Mouse (Mus musculus): ENCODE measurements around the gene Psrc1. TPM values are rescaled to one million over a fixed set of nuclear protein-coding genes. Genes with fewer than 3 reads are reported as not detected.

Gene Psrc1
- polyA plus RNA-seq, 1 experiment from 2014 or later: 8.3 TPM

DNA sequence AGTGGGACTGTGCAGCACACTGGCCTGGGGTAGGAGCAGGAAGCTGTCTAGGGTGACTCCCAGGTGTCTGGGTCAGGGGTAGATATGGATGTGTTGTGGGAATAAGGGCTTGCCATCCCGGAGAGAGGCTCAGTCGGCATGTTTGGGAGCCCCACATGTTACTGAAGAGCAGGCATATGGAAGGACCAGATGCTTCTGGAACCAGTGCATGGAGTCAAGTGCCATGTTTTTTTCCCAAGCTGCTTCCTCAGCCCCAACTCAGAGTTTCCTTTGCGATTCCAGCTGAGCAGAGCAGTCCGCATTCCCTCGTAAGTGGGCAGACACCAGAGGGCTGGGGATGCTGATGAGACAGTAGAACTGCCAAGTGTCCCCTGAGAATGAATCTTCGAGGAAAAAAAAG is 39.4 kb downstream of the Psrc1 start:
- Histone ChIP-seq H3K4me2 (replicated peaks; ENCODE audit: low read depth) (no peak overlapping the region), H3K4me1 (replicated peaks; ENCODE audit: control insufficient read depth, insufficient read depth) (0 out of 2 replicates have a peak, but pooled peaks cover 3% of the 10 kb centered on the region), H3K27ac (replicated peaks) (no peak overlapping the region; the same call in 1 of the 2 replicates), H3K9me3 (ENCODE audit: control insufficient read depth, low read length) (no peaks in the 10 kb centered on the region), H3K36me3 (ENCODE audit: control insufficient read depth, insufficient read depth, low read length) (peaks cover 13% of the 10 kb centered on the region), H3K27me3 (ENCODE audit: control insufficient read depth, insufficient read depth, low read length) (no peaks in the 10 kb centered on the region), H3K4me3 (ENCODE audit: low read depth, low read length) (no peak overlapping the region), H3K9ac (ENCODE audit: low read length) (no peak overlapping the region; the same call in 1 of the 2 replicates)
- TF ChIP-seq CTCF (IDR thresholded peaks at IDR 0.05; ENCODE audit: low read depth) (no peak), EP300 (optimal IDR thresholded peaks at IDR 0.05) (no peak)
- DNase-seq (ENCODE audit: low spot score) (no peak), ATAC-seq (ENCODE audit: low FRiP score, low TSS enrichment) (no peak)
- WGBS: 38% methylated on average over 6 of the region's 6 CpGs

- Histone ChIP-seq H3K27me3 (ENCODE audit: control insufficient read depth, insufficient read depth, low read length) (no peaks in the 10 kb centered on the region), H3K4me1 (replicated peaks; ENCODE audit: control insufficient read depth, insufficient read depth) (0 out of 2 replicates have a peak, but pooled peaks cover 3% of the 10 kb centered on the region), H3K36me3 (ENCODE audit: control insufficient read depth, insufficient read depth, low read length) (peaks cover 22% of the 10 kb centered on the region), H3K9ac (ENCODE audit: low read length) (0 out of 2 replicates have a peak overlapping the region, but pooled peaks have one; percentile 32), H3K27ac (replicated peaks) (peak overlapping the region; percentile 81), H3K4me3 (ENCODE audit: low read depth, low read length) (no peak overlapping the region), H3K9me3 (ENCODE audit: control insufficient read depth, low read length) (no peaks in the 10 kb centered on the region), H3K4me2 (replicated peaks; ENCODE audit: low read depth) (peak overlapping the region; percentile 36)
- WGBS: 16% methylated on average over 11 of the region's 11 CpGs
- ATAC-seq (ENCODE audit: low FRiP score, low TSS enrichment) (peak; percentile 85), DNase-seq (ENCODE audit: low spot score) (peak; percentile 67)
- TF ChIP-seq CTCF (IDR thresholded peaks at IDR 0.05; ENCODE audit: low read depth): no peak
- peak; percentile 10 for TF ChIP-seq EP300 (optimal IDR thresholded peaks at IDR 0.05)
Measured at GRCm38 (mm10) chr3:108423844-108424801, 40.5 kb downstream of the Psrc1 start.

GRCm38 (mm10) chr3:108424944-108425623 is 41.4 kb downstream of the Psrc1 start:
- Histone ChIP-seq H3K9ac (ENCODE audit: low read length) (no peak overlapping the region), H3K4me1 (replicated peaks; ENCODE audit: control insufficient read depth, insufficient read depth) (0 out of 2 replicates have a peak, but pooled peaks cover 3% of the 10 kb centered on the region), H3K4me3 (ENCODE audit: low read depth, low read length) (no peak overlapping the region), H3K27me3 (ENCODE audit: control insufficient read depth, insufficient read depth, low read length) (no peaks in the 10 kb centered on the region), H3K4me2 (replicated peaks; ENCODE audit: low read depth) (no peak overlapping the region), H3K9me3 (ENCODE audit: control insufficient read depth, low read length) (no peaks in the 10 kb centered on the region), H3K36me3 (ENCODE audit: control insufficient read depth, insufficient read depth, low read length) (peaks cover 26% of the 10 kb centered on the region), H3K27ac (replicated peaks) (peak overlapping the region; percentile 69)
- TF ChIP-seq CTCF (IDR thresholded peaks at IDR 0.05; ENCODE audit: low read depth) (no peak), EP300 (optimal IDR thresholded peaks at IDR 0.05) (no peak)
- no peak for DNase-seq (ENCODE audit: low spot score)
- WGBS: 75% methylated on average over 7 of the region's 7 CpGs
- ATAC-seq (ENCODE audit: low FRiP score, low TSS enrichment): no peak

GRCm38 (mm10) chr3:108425624-108426018 is 42.0 kb downstream of the Psrc1 start:
- no peak for DNase-seq (ENCODE audit: low spot score)
- no peaks in the 10 kb centered on the region for H3K27me3 ChIP-seq (ENCODE audit: control insufficient read depth, insufficient read depth, low read length)
- TF ChIP-seq EP300 (optimal IDR thresholded peaks at IDR 0.05): no peak
- TF ChIP-seq CTCF (IDR thresholded peaks at IDR 0.05; ENCODE audit: low read depth): no peak
- no peaks in the 10 kb centered on the region for H3K9me3 ChIP-seq (ENCODE audit: control insufficient read depth, low read length)
- H3K9ac ChIP-seq (ENCODE audit: low read length): no peak overlapping the region
- 58% methylated on average over 6 of the region's 6 CpGs for WGBS
- no peak for ATAC-seq (ENCODE audit: low FRiP score, low TSS enrichment)
- 0 out of 2 replicates have a peak, but pooled peaks cover 3% of the 10 kb centered on the region for H3K4me1 ChIP-seq (replicated peaks; ENCODE audit: control insufficient read depth, insufficient read depth)
- no peak overlapping the region for H3K4me2 ChIP-seq (replicated peaks; ENCODE audit: low read depth)
- H3K4me3 ChIP-seq (ENCODE audit: low read depth, low read length): no peak overlapping the region
- H3K27ac ChIP-seq (replicated peaks): peak overlapping the region; percentile 69; the same call in 1 of the 2 replicates
- H3K36me3 ChIP-seq (ENCODE audit: control insufficient read depth, insufficient read depth, low read length): peaks cover 26% of the 10 kb centered on the region

DNA sequence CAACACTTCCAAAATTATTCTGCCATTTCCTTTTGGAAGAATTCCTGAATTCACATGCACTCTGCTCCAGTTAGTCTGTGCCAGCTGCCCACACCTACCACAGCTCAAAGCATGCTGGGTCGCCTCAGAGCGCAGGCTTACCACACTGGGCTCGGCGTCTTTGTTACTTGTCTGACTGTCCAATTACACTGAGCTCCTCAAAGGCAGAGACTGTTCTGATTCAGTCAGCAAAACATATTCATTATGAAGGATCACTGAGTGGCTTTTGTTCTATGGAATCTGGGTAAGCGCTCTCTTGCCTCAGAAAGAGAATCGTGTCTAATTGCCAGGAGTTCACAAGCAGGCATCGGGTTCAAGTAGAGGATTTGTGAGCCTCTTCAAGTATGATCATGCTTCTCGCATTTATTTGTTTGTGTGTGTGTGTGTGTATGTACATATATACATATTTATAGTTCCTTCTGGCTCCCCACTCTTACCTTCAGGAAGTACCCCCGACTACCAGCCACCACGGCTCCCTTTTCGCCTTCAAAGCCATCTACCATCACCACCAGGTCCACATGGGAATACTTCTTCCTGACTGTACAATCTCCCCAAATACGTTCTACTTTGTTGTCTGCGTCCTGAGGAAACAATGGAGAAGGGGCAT is 49.0 kb downstream of the Psrc1 start:
- Histone ChIP-seq H3K36me3 (ENCODE audit: control insufficient read depth, insufficient read depth, low read length) (peaks cover 34% of the 10 kb centered on the region), H3K27me3 (ENCODE audit: control insufficient read depth, insufficient read depth, low read length) (no peaks in the 10 kb centered on the region), H3K9me3 (ENCODE audit: control insufficient read depth, low read length) (no peaks in the 10 kb centered on the region), H3K4me3 (ENCODE audit: low read depth, low read length) (no peak overlapping the region), H3K27ac (replicated peaks) (no peak overlapping the region), H3K4me1 (replicated peaks; ENCODE audit: control insufficient read depth, insufficient read depth) (no peaks in the 10 kb centered on the region), H3K9ac (ENCODE audit: low read length) (no peak overlapping the region), H3K4me2 (replicated peaks; ENCODE audit: low read depth) (no peak overlapping the region)
- WGBS: 85% methylated on average over 13 of the region's 13 CpGs
- ATAC-seq (ENCODE audit: low FRiP score, low TSS enrichment) (no peak), DNase-seq (ENCODE audit: low spot score) (no peak)
- TF ChIP-seq EP300 (optimal IDR thresholded peaks at IDR 0.05) (no peak), CTCF (IDR thresholded peaks at IDR 0.05; ENCODE audit: low read depth) (no peak)

Measured in stomach, postnatal 0 days (tissue).